7 mouse cellular contexts compared by ENCODE assay signal in the genomic region with DNA sequence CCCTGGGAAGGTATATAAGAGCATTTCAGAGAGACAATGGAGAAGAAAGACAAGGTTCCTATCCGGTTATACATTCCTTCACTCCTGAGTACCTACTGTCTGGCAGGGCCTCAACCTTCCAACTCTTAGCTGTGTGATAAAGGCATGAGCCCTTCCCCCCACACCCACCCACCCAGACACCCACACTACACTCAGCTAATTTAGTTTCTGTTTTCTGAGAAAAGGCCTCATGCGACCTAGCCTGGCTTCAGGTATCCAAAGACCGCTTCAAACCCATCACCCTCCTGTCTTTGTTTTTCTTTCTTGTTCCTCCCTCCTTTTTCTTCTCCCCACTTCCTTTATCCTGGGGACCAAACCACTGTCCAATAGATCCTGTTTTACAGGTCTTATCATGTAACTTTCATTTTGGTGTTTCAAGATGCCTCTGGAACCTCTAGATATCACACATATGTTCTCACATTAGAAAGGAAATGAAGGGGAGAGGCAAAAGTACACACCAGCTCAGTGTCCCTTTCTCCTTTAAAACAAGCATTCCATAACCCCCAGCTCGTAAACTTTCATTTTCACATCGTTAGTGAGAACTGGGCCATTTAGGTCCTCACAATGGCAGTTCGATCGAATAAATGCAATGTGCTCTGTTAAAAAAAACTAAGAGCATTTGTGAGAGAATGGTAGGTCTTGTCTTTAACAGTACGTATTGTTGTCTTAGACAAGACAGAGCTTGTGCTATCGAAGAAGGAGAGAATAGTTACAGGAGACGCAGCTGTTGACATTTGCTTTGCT. TPM values are rescaled to one million over a fixed set of nuclear protein-coding genes. Genes with fewer than 3 reads are reported as not detected.
A peak's percentile ranks its signal among the peaks of the same experiment; 100 is the strongest.
DNase-seq lines count a peak whose midpoint lies in the region; ATAC-seq and TF ChIP-seq lines count a peak whose summit lies in the region.

No protein-coding gene starts in this region.

- H3K9ac ChIP-seq in lung, embryonic 15.5 days: peak overlapping the region; percentile 17; the same call in 1 of the 2 replicates
- H3K9ac ChIP-seq in neural tube, embryonic 13.5 days: 0 out of 2 replicates have a peak overlapping the region, but pooled peaks have one; percentile 95

- 79% methylated on average over 10 of the region's 10 CpGs for WGBS in lung, embryonic 15.5 days
- WGBS in limb, embryonic 10.5 days: 87% methylated on average over 10 of the region's 10 CpGs
- WGBS in neural tube, embryonic 13.5 days: 80% methylated on average over 10 of the region's 10 CpGs

- H3K4me3 ChIP-seq in lung, embryonic 15.5 days: peak overlapping the region; percentile 90
- no peak overlapping the region for H3K4me3 ChIP-seq in embryonic fibroblast, embryonic 13.5 days (ENCODE audit: insufficient read depth, low read length)
- H3K4me3 ChIP-seq in limb, embryonic 10.5 days: peak overlapping the region; percentile 86
- H3K4me3 ChIP-seq in neural tube, embryonic 13.5 days: peak overlapping the region; percentile 84

- no peaks in the 10 kb centered on the region for H3K9me3 ChIP-seq in lung, embryonic 15.5 days
- no peaks in the 10 kb centered on the region for H3K9me3 ChIP-seq in limb, embryonic 10.5 days (replicated peaks)
- H3K9me3 ChIP-seq in neural tube, embryonic 13.5 days: no peaks in the 10 kb centered on the region

- H3K36me3 ChIP-seq in lung, embryonic 15.5 days: no peaks in the 10 kb centered on the region
- no peaks in the 10 kb centered on the region for H3K36me3 ChIP-seq in limb, embryonic 10.5 days
- no peaks in the 10 kb centered on the region for H3K36me3 ChIP-seq in neural tube, embryonic 13.5 days

- no peak for TF ChIP-seq POLR2A in embryonic fibroblast, embryonic 13.5 days (IDR thresholded peaks at IDR 0.05; ENCODE audit: low read depth, low read length)

- no peak for ATAC-seq in lung, embryonic 15.5 days (ENCODE audit: borderline replicate concordance, extremely low read depth, low FRiP score, low TSS enrichment)
- no peak for ATAC-seq in neural tube, embryonic 13.5 days (ENCODE audit: low read depth)

- peaks cover 28% of the 10 kb centered on the region for H3K4me1 ChIP-seq in lung, embryonic 15.5 days
- no peaks in the 10 kb centered on the region; the same call in 1 of the 2 replicates for H3K4me1 ChIP-seq in embryonic fibroblast, embryonic 13.5 days (ENCODE audit: control insufficient read depth, insufficient read depth, low read length)
- H3K4me1 ChIP-seq in limb, embryonic 10.5 days: peaks cover 30% of the 10 kb centered on the region
- peaks cover 34% of the 10 kb centered on the region for H3K4me1 ChIP-seq in neural tube, embryonic 13.5 days (replicated peaks)

- H3K27me3 ChIP-seq in lung, embryonic 15.5 days: no peaks in the 10 kb centered on the region
- H3K27me3 ChIP-seq in limb, embryonic 10.5 days (ENCODE audit: low read depth, poor library complexity, severe bottlenecking): no peaks in the 10 kb centered on the region
- H3K27me3 ChIP-seq in neural tube, embryonic 13.5 days: no peaks in the 10 kb centered on the region

- H3K4me2 ChIP-seq in lung, embryonic 15.5 days: peak overlapping the region; percentile 54
- H3K4me2 ChIP-seq in neural tube, embryonic 13.5 days: peak overlapping the region; percentile 87

- peak overlapping the region; percentile 100 for H3K27ac ChIP-seq in lung, embryonic 15.5 days
- H3K27ac ChIP-seq in embryonic fibroblast, embryonic 13.5 days (ENCODE audit: insufficient read depth, low read length): peak overlapping the region; percentile 63; the same call in 1 of the 2 replicates
- 0 out of 2 replicates have a peak overlapping the region, but pooled peaks have one; percentile 96 for H3K27ac ChIP-seq in limb, embryonic 10.5 days
- peak overlapping the region; percentile 99; the same call in 1 of the 2 replicates for H3K27ac ChIP-seq in neural tube, embryonic 13.5 days (replicated peaks)

- no peak for TF ChIP-seq CTCF in embryonic fibroblast, embryonic 13.5 days (IDR thresholded peaks at IDR 0.05; ENCODE audit: borderline replicate concordance, insufficient read depth, low read length)

- DNase-seq in lung, postnatal 10 days: no peak
- no peak for DNase-seq in limb, embryonic 10.5 days (ENCODE audit: low spot score)
- DNase-seq in adipocyte (ENCODE audit: low spot score): no peak
- DNase-seq in gastrocnemius, postnatal 10 days: no peak

RNA-seq across cellular contexts. Expression of a gene that starts 1.1 kb away (rescaled TPM):
- polyA plus RNA-seq in lung, embryonic 15.5 days (2015; fragmentation: Nextera tagmentation; extraction: Ambion mirVana): 110 and 115 TPM in 2 replicates
- 253 and 269 TPM in 2 replicates for polyA plus RNA-seq in embryonic fibroblast, embryonic 13.5 days (2011; ENCODE audit: insufficient read length, low read depth, missing spikeins)
- polyA plus RNA-seq in limb, embryonic 10.5 days (2016; fragmentation: Nextera tagmentation; extraction: Ambion mirVana): 66.7 and 73.7 TPM in 2 replicates
- 119 and 127 TPM in 2 replicates for polyA plus RNA-seq in neural tube, embryonic 13.5 days (2015; fragmentation: Nextera tagmentation; extraction: Ambion mirVana)
- 100 to 1,000 TPM; 310 to 331 TPM for total RNA-seq in gastrocnemius, postnatal 10 days (2021)

RNA-seq across cellular contexts. Expression of a gene that starts 39.5 kb away (rescaled TPM):
- polyA plus RNA-seq in lung, embryonic 15.5 days (2015; fragmentation: Nextera tagmentation; extraction: Ambion mirVana): 2.9 and 3.4 TPM in 2 replicates
- 17.2 and 26.1 TPM in 2 replicates for polyA plus RNA-seq in embryonic fibroblast, embryonic 13.5 days (2011; ENCODE audit: insufficient read length, low read depth, missing spikeins)
- 0.05 and 0.11 TPM in 2 replicates for polyA plus RNA-seq in limb, embryonic 10.5 days (2016; fragmentation: Nextera tagmentation; extraction: Ambion mirVana)
- polyA plus RNA-seq in neural tube, embryonic 13.5 days (2015; fragmentation: Nextera tagmentation; extraction: Ambion mirVana): 0.39 and 0.45 TPM in 2 replicates
- total RNA-seq in gastrocnemius, postnatal 10 days (2021): under 1 TPM; 0.20 to 0.31 TPM
